Mouse (Mus musculus): ENCODE results near the gene Gm44973. TPM values are rescaled to one million over a fixed set of nuclear protein-coding genes. Genes with fewer than 3 reads are reported as not detected.
"Not testable (repeated sequence)": the region's sequence is repeated elsewhere in the genome, so short reads cannot be mapped to it uniquely, and the experiment has no call there.

The Gm44973 gene
- total RNA-seq, 1 experiment from 2014 or later = not detected

GRCm38 (mm10) chr7:5074984-5075383 is 59.7 kb downstream of the Gm44973 start:
- ATAC-seq (replicated peaks; ENCODE audit: low read depth, poor library complexity, severe bottlenecking) = no peak

DNA sequence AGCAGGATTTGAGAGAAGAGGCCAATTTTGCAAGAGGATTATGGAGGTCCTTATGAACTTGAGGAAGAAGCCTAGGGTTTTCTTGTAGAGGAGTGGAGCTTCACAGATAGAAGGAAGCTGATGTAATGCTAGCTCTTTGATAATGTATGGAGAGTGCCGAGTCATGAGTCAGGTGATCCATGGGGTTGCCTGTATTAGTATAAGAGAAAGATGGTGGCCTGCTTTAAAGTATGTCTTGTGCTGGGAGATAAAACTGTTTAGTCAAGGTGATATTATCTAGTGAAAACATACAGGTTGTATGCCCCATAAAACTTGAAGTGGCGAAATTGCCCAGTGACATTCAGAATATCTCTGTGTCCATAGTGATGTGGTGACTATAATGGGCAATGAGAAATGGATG is 61.6 kb downstream of the Gm44973 start:
- ATAC-seq (replicated peaks; ENCODE audit: low read depth, poor library complexity, severe bottlenecking) = no peak

- not testable (repeated sequence) for ATAC-seq (replicated peaks; ENCODE audit: low read depth, poor library complexity, severe bottlenecking)
These were observed 64.2 kb downstream of the Gm44973 start for GRCm38 (mm10) chr7:5079365-5080009.

DNA sequence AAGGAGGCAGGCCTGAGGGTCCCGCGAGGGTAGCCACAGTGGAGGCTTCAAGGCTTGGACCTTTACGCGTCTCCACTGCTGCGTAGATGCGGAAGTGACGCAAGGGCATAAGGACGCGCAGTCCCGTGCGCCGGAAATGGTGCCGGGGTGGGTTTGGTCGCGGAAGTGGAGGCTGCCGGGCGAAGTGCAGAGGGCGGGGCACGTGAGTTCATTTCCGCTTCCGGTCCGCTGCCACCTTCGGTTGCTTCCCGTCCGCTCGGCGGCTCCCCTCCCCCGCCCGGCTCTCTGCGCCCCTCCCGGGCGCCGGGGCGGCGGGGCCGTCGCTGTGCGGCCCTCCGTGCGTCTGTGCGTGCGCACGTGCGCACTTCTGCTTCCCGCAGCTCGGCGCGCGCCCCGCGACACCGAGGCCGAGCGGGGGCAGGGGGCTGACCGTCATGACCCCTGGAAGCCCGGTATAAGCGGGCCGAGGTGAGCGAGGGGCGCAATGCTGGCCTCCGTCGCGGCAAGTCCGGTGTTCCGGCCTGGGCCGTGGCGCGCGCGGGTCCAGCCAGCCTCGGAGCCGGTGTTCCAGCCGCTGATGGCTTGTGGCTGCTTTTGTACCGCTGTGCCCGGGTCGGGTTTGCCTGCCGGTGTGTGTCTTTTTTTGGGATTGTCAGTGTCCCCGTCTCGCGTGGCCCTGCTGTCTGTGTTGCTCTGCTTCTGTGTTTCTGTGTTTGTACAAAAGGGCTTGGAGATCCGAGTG is 64.9 kb downstream of the Gm44973 start, which contains the start of gene Epn1:
TSS of gene Epn1 (plus strand) at position 226 of the 742 bp plus-strand sequence.
- peak; percentile 94 for ATAC-seq (replicated peaks; ENCODE audit: low read depth, poor library complexity, severe bottlenecking)

- ATAC-seq (replicated peaks; ENCODE audit: low read depth, poor library complexity, severe bottlenecking) = no peak
These were observed 65.5 kb downstream of the Gm44973 start for GRCm38 (mm10) chr7:5080815-5081214.

- ATAC-seq (replicated peaks; ENCODE audit: low read depth, poor library complexity, severe bottlenecking) = no peak
These were observed 65.9 kb downstream of the Gm44973 start for GRCm38 (mm10) chr7:5081241-5081640.

DNA sequence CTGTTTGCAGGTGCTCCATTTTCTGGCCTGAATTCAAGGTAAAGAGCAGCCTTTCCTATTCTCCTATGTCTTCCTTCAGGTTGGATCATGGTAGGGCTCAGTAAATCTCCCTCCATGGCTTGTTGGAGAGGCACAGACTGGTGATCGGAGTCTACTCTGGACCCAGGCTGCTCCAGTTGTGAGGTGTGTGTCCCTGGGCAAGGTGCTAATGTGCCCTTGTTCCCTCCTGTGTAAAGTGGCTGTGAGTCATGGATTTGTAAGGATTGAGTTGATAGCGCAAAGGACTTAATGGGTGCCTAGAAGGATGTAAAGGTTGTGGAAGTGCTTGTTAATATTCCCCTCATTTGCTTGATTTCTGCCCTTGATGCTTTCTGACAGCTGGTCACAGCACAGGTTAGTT is 66.6 kb downstream of the Gm44973 start:
- ATAC-seq (replicated peaks; ENCODE audit: low read depth, poor library complexity, severe bottlenecking) = no peak

Other genes starting within 250 kb of the Gm44973 start
- not detected in 2 replicates for gene Fam71e2, start 244.2 kb upstream of the Gm44973 start, total RNA-seq (2017)
- 0.59 TPM in 1 of 2 replicates, not detected in the other for gene Il11, start 232.6 kb upstream of the Gm44973 start, total RNA-seq (2017)
- gene Tmem190, start 232.6 kb upstream of the Gm44973 start, total RNA-seq (2017) = not detected in 2 replicates
- 7.0 and 8.4 TPM in 2 replicates for gene Tmem238, start 225.8 kb upstream of the Gm44973 start, total RNA-seq (2017)
- 690 and 777 TPM in 2 replicates for gene Rpl28, start 222.6 kb upstream of the Gm44973 start, total RNA-seq (2017)
- gene Ube2s, start 202.9 kb upstream of the Gm44973 start, total RNA-seq (2017) = 190 and 203 TPM in 2 replicates
- gene Shisa7, start 170.8 kb upstream of the Gm44973 start, total RNA-seq (2017) = 0.05 TPM in 2 replicates
- 8.0 and 70.9 TPM in 2 replicates for gene Isoc2b, start 145.2 kb upstream of the Gm44973 start, total RNA-seq (2017)
- 3.8 and 6.5 TPM in 2 replicates for gene Isoc2a, start 138.3 kb upstream of the Gm44973 start, total RNA-seq (2017)
- gene Gm36210, start 109.0 kb upstream of the Gm44973 start, total RNA-seq (2017) = not detected in 2 replicates
- 2.4 and 3.2 TPM in 2 replicates for gene Zfp628, start 100.3 kb upstream of the Gm44973 start, total RNA-seq (2017)
- 0.32 TPM in 1 of 2 replicates, not detected in the other for gene Nat14, start 93.5 kb upstream of the Gm44973 start, total RNA-seq (2017)
- gene Ssc5d, start 89.7 kb upstream of the Gm44973 start, total RNA-seq (2017) = not detected in 2 replicates
- not detected in 2 replicates for gene Sbk2, start 51.1 kb upstream of the Gm44973 start, total RNA-seq (2017)
- gene Sbk3, start 44.3 kb upstream of the Gm44973 start, total RNA-seq (2017) = 0.19 TPM in 1 of 2 replicates, not detected in the other
- gene Zfp579, start 19.3 kb upstream of the Gm44973 start, total RNA-seq (2017) = 4.1 and 8.3 TPM in 2 replicates
- 2.2 and 7.4 TPM in 2 replicates for gene Zfp524, start 1.1 kb upstream of the Gm44973 start, total RNA-seq (2017)
- gene Fiz1, start 799 bp upstream of the Gm44973 start, total RNA-seq (2017) = 20.0 and 21.1 TPM in 2 replicates
- gene Zfp865, start 4.9 kb downstream of the Gm44973 start, total RNA-seq (2017) = 9.5 and 14.3 TPM in 2 replicates
- gene Ccdc106, start 5.1 kb downstream of the Gm44973 start, total RNA-seq (2017) = 0.14 and 1.1 TPM in 2 replicates
- gene 4632433K11Rik, start 18.6 kb downstream of the Gm44973 start, total RNA-seq (2017) = 2.5 TPM in 1 of 2 replicates, not detected in the other
- gene Zfp784, start 22.9 kb downstream of the Gm44973 start, total RNA-seq (2017) = 2.7 and 2.9 TPM in 2 replicates
- gene Zfp580, start 36.0 kb downstream of the Gm44973 start, total RNA-seq (2017) = 1.8 and 3.6 TPM in 2 replicates
- gene U2af2, start 46.6 kb downstream of the Gm44973 start, total RNA-seq (2017) = 220 and 260 TPM in 2 replicates
- 42.9 and 53.0 TPM in 2 replicates for gene Epn1, start 64.7 kb downstream of the Gm44973 start, total RNA-seq (2017)
- gene Rfpl4, start 101.5 kb downstream of the Gm44973 start, total RNA-seq (2017) = not detected in 2 replicates
- gene Rasl2-9, start 110.5 kb downstream of the Gm44973 start, total RNA-seq (2017) = not detected in 2 replicates
- gene Vmn1r55, start 134.2 kb downstream of the Gm44973 start, total RNA-seq (2017) = not detected in 2 replicates
- gene Vmn1r56, start 181.3 kb downstream of the Gm44973 start, total RNA-seq (2017) = not detected in 2 replicates
- gene Vmn1r57, start 203.0 kb downstream of the Gm44973 start, total RNA-seq (2017) = not detected in 2 replicates

Data from common myeloid progenitor, adult 5-6 weeks (primary cell).